Mouse (Mus musculus) liver, postnatal 0 days (tissue): ENCODE measurements around the gene Tbxas1.

Source experiments
- CTCF ChIP-seq: sonication (generic); IDR thresholded peaks from 2 replicates; pipeline ENCODE4 v1.5.1; 2016; ENCODE audit warnings: antibody characterized with exemption, low read depth
- EP300 ChIP-seq: IDR thresholded peaks from 2 replicates; pipeline ENCODE4 v1.6.1; 2016; ENCODE audit warnings: antibody characterized with exemption, low read depth, mild to moderate bottlenecking

GRCm38 (mm10) chr6:39118456-39118881 lies 243.3 kb downstream of the Tbxas1 start:
- TF ChIP-seq CTCF = no peak
- TF ChIP-seq EP300 = no peak
